8 mouse cellular contexts compared by ENCODE assay signal in genomic region chr13:9763100-9763827, GRCm38 (mm10). TPM values are rescaled to one million over a fixed set of nuclear protein-coding genes. Genes with fewer than 3 reads are reported as not detected.
DNase-seq lines count a peak whose midpoint lies in the region; ATAC-seq and TF ChIP-seq lines count a peak whose summit lies in the region.

No protein-coding gene starts in this region.

- TF ChIP-seq CTCF in CH12.LX (conservative IDR thresholded peaks at IDR 0.05 in 1 of 2, IDR thresholded peaks at IDR 0.05 in 1 of 2; ENCODE audit: low read depth in 2 of 2, low read length in 2 of 2), result no peak
- no peak for TF ChIP-seq CTCF in liver, postnatal 0 days (IDR thresholded peaks at IDR 0.05; ENCODE audit: low read depth)

- no peaks in the 10 kb centered on the region for H3K9me3 ChIP-seq in heart, embryonic 13.5 days
- no peaks in the 10 kb centered on the region for H3K9me3 ChIP-seq in CH12.LX (replicated peaks; ENCODE audit: low read length)
- no peaks in the 10 kb centered on the region for H3K9me3 ChIP-seq in hindbrain, embryonic 14.5 days (ENCODE audit: control insufficient read depth, low read length)
- no peaks in the 10 kb centered on the region for H3K9me3 ChIP-seq in liver, postnatal 0 days (ENCODE audit: low read length)

- no peak for ATAC-seq in heart, embryonic 13.5 days (ENCODE audit: extremely low read depth, insufficient number of reproducible peaks, low FRiP score, low TSS enrichment)
- peak; percentile 25 for ATAC-seq in hindbrain, embryonic 14.5 days (ENCODE audit: low FRiP score)
- ATAC-seq in liver, postnatal 0 days, result peak; percentile 48

- TF ChIP-seq EP300 in CH12.LX (IDR thresholded peaks at IDR 0.05; ENCODE audit: low read length), result no peak
- no peak for TF ChIP-seq EP300 in liver, postnatal 0 days (IDR thresholded peaks at IDR 0.05; ENCODE audit: low read depth)

- DNase-seq in heart, postnatal 4 days, result no peak
- DNase-seq in CH12.LX (ENCODE audit: extremely low read depth), result peak; percentile 14
- peak; percentile 55 for DNase-seq in embryo, embryonic 11 days
- no peak for DNase-seq in hindbrain, embryonic 14.5 days (ENCODE audit: low spot score)
- no peak for DNase-seq in liver, postnatal 0 days
- peak; percentile 69 for DNase-seq in splenic B cell, adult 2 months (ENCODE audit: low read depth, low spot score)
- DNase-seq in adrenal gland, adult 8-10 months, result no peak

- no peaks in the 10 kb centered on the region for H3K27me3 ChIP-seq in heart, embryonic 13.5 days (replicated peaks)
- H3K27me3 ChIP-seq in CH12.LX (replicated peaks), result no peaks in the 10 kb centered on the region
- H3K27me3 ChIP-seq in hindbrain, embryonic 14.5 days (ENCODE audit: control insufficient read depth, insufficient read depth, low read length), result no peaks in the 10 kb centered on the region
- no peaks in the 10 kb centered on the region for H3K27me3 ChIP-seq in liver, postnatal 0 days (ENCODE audit: insufficient read depth, low read length)
- H3K27me3 ChIP-seq in splenic B cell, adult 2 months (ENCODE audit: control insufficient read depth, insufficient read depth, low read length, poor library complexity, severe bottlenecking), result no peaks in the 10 kb centered on the region

- TF ChIP-seq POLR2A in CH12.LX (IDR thresholded peaks at IDR 0.05; ENCODE audit: low read depth, low read length), result no peak

- H3K4me3 ChIP-seq in heart, embryonic 13.5 days, result peak overlapping the region; percentile 89
- H3K4me3 ChIP-seq in CH12.LX (replicated peaks in 1 of 3; ENCODE audit: low read depth in 2 of 3, low read length in 2 of 3, poor library complexity in 1 of 3), result peak overlapping the region; percentile 75 to 94 (median 82)
- H3K4me3 ChIP-seq in hindbrain, embryonic 14.5 days (replicated peaks; ENCODE audit: low read length), result peak overlapping the region; percentile 98
- peak overlapping the region; percentile 90 for H3K4me3 ChIP-seq in liver, postnatal 0 days (ENCODE audit: low read depth, low read length)

- H3K27ac ChIP-seq in heart, embryonic 13.5 days (replicated peaks), result peak overlapping the region; percentile 100
- peak overlapping the region; percentile 43 for H3K27ac ChIP-seq in CH12.LX (ENCODE audit: insufficient read depth, low read depth)
- peak overlapping the region; percentile 99 for H3K27ac ChIP-seq in hindbrain, embryonic 14.5 days
- H3K27ac ChIP-seq in liver, postnatal 0 days (ENCODE audit: low read depth), result peak overlapping the region; percentile 89

- in situ Hi-C loops in CH12.LX (cut with MboI; ENCODE audit: low pct_ligation_motif_present, low pct_unique_long_range_greater_than_20kb, low sequenced_read_pairs), result no loop called here

- H3K4me1 ChIP-seq in heart, embryonic 13.5 days, result peaks cover 71% of the 10 kb centered on the region
- H3K4me1 ChIP-seq in CH12.LX (ENCODE audit: control insufficient read depth in 1 of 2, insufficient read depth in 2 of 2), result peaks cover 13 to 59% of the 10 kb centered on the region in 2 experiments
- H3K4me1 ChIP-seq in hindbrain, embryonic 14.5 days (replicated peaks; ENCODE audit: control insufficient read depth, insufficient read depth, low read length), result peaks cover 40% of the 10 kb centered on the region
- peaks cover 22% of the 10 kb centered on the region for H3K4me1 ChIP-seq in liver, postnatal 0 days (ENCODE audit: insufficient read depth)

- H3K4me2 ChIP-seq in heart, embryonic 13.5 days, result peak overlapping the region; percentile 81
- peak overlapping the region; percentile 11 for H3K4me2 ChIP-seq in CH12.LX (ENCODE audit: insufficient read depth, low read depth, poor library complexity, severe bottlenecking)
- peak overlapping the region; percentile 69 for H3K4me2 ChIP-seq in hindbrain, embryonic 14.5 days (replicated peaks)
- peak overlapping the region; percentile 89 for H3K4me2 ChIP-seq in liver, postnatal 0 days (ENCODE audit: low read depth, low read length)

- peaks cover 37% of the 10 kb centered on the region for H3K79me2 ChIP-seq in CH12.LX (replicated peaks; ENCODE audit: control insufficient read depth, extremely low read depth, insufficient read depth, poor library complexity, severe bottlenecking)

- no peaks in the 10 kb centered on the region for H3K36me3 ChIP-seq in heart, embryonic 13.5 days
- H3K36me3 ChIP-seq in CH12.LX (replicated peaks in 1 of 2; ENCODE audit: control insufficient read depth in 1 of 2, insufficient read depth in 1 of 2, low read length in 1 of 2), result no peaks in the 10 kb centered on the region
- no peaks in the 10 kb centered on the region for H3K36me3 ChIP-seq in hindbrain, embryonic 14.5 days (replicated peaks; ENCODE audit: control insufficient read depth, insufficient read depth)
- no peaks in the 10 kb centered on the region for H3K36me3 ChIP-seq in liver, postnatal 0 days (replicated peaks; ENCODE audit: insufficient read depth, low read length)
- H3K36me3 ChIP-seq in splenic B cell, adult 2 months (ENCODE audit: control insufficient read depth, insufficient read depth, low read length, poor library complexity, severe bottlenecking), result no peaks in the 10 kb centered on the region

- TF ChIP-seq RAD21 in CH12.LX (IDR thresholded peaks at IDR 0.05; ENCODE audit: low read depth, low read length), result no peak

- peak overlapping the region; percentile 100 for H3K9ac ChIP-seq in heart, embryonic 13.5 days
- peak overlapping the region; percentile 98 for H3K9ac ChIP-seq in CH12.LX (ENCODE audit: insufficient read depth, low read depth)
- peak overlapping the region; percentile 100 for H3K9ac ChIP-seq in hindbrain, embryonic 14.5 days
- H3K9ac ChIP-seq in liver, postnatal 0 days (replicated peaks), result peak overlapping the region; percentile 88

- dilution Hi-C loops in CH12.LX (cut with MboI; ENCODE audit: extremely low pct_ligation_motif_present, extremely low pct_unique_long_range_greater_than_20kb, low sequenced_read_pairs), result no loop called here

- WGBS in heart, embryonic 13.5 days, result 5% methylated on average over 21 of the region's 21 CpGs
- 4% methylated on average over 21 of the region's 21 CpGs for WGBS in hindbrain, embryonic 14.5 days
- 2% methylated on average over 21 of the region's 21 CpGs for WGBS in liver, postnatal 0 days (ENCODE audit: insufficient replicate concordance)

TF ChIP-seq in CH12.LX, 34 proteins besides CTCF, POLR2A, EP300 and RAD21:
- TF ChIP-seq HCFC1 (IDR thresholded peaks at IDR 0.05; ENCODE audit: low read depth, low read length), result no peak
- no peak for TF ChIP-seq KAT2A (IDR thresholded peaks at IDR 0.05; ENCODE audit: insufficient replicate concordance, low read length)
- no peak for TF ChIP-seq SMC3 (IDR thresholded peaks at IDR 0.05; ENCODE audit: low read depth, low read length)
- TF ChIP-seq CHD2 (IDR thresholded peaks at IDR 0.05; ENCODE audit: low read length), result no peak
- TF ChIP-seq MAFK (IDR thresholded peaks at IDR 0.05; ENCODE audit: insufficient replicate concordance, low read length), result no peak
- no peak for TF ChIP-seq BHLHE40 (IDR thresholded peaks at IDR 0.05; ENCODE audit: low read depth, low read length)
- no peak for TF ChIP-seq MYC (IDR thresholded peaks at IDR 0.05; ENCODE audit: low read depth, low read length)
- TF ChIP-seq ELF1 (IDR thresholded peaks at IDR 0.05; ENCODE audit: low read depth, low read length), result no peak
- TF ChIP-seq JUN (IDR thresholded peaks at IDR 0.05; ENCODE audit: insufficient read depth, low read depth, low read length), result no peak
- no peak for TF ChIP-seq TCF12 (IDR thresholded peaks at IDR 0.05; ENCODE audit: low read depth, low read length)

RNA-seq across cellular contexts. Expression of gene Zmynd11, which starts 1.9 kb away (rescaled TPM):
- 98.4 and 103 TPM in 2 replicates for polyA plus RNA-seq in heart, embryonic 13.5 days (2015; fragmentation: Nextera tagmentation; extraction: Ambion mirVana)
- 100 to 1,000 TPM; 152 to 155 TPM for total RNA-seq in heart, postnatal 4 days (2021)
- 18.1 and 20.9 TPM in 2 replicates for total RNA-seq in CH12.LX (2012; rRNA removed)
- total RNA-seq in CH12.LX (2014; rRNA removed), result 20.4 and 21.8 TPM in 2 replicates
- polyA plus RNA-seq in CH12.LX (2012; ENCODE audit: insufficient read length, low read depth), result 29.3 and 32.2 TPM in 2 replicates
- polyA plus RNA-seq in hindbrain, embryonic 14.5 days (2014; fragmentation: Nextera tagmentation; extraction: Ambion mirVana), result 189 and 199 TPM in 2 replicates
- polyA plus RNA-seq in liver, postnatal 0 days (2015; fragmentation: Nextera tagmentation; extraction: Ambion mirVana), result 19.4 and 21.2 TPM in 2 replicates
- 100 to 1,000 TPM; 135 to 205 (median 162) TPM for total RNA-seq in adrenal gland, adult 8-10 months (2022)

Comparison
In these comparisons a context has a peak if more than half of its experiments do, and no peak if none do; other contexts are left out.
1. H3K27ac ChIP-seq: peak in every context shown above with its lines; median percentile 100 in heart, embryonic 13.5 days; 99 in hindbrain, embryonic 14.5 days; 89 in liver, postnatal 0 days; 43 in CH12.LX.
2. H3K4me2 ChIP-seq: peak in every context shown above with its lines; median percentile 89 in liver, postnatal 0 days; 81 in heart, embryonic 13.5 days; 69 in hindbrain, embryonic 14.5 days; 11 in CH12.LX.
3. DNase-seq: peak in CH12.LX (single experiment), embryo, embryonic 11 days (single experiment) and splenic B cell, adult 2 months (single experiment); none in heart, postnatal 4 days (single experiment), hindbrain, embryonic 14.5 days (single experiment), liver, postnatal 0 days (single experiment) and adrenal gland, adult 8-10 months (single experiment).
4. Peak in every context shown above with its lines, with median percentiles within 50 percentile points of each other: H3K4me3 ChIP-seq and H3K9ac ChIP-seq.